Mouse (Mus musculus) ES-CJ7 (cell line): ENCODE data around the gene Btbd11.

Experiments used
- DNase-seq: peaks from one replicate; pipeline ENCODE4 v3.0.0; 2011; ENCODE audit warnings: low read depth, low spot score

Gene Btbd11

DNA sequence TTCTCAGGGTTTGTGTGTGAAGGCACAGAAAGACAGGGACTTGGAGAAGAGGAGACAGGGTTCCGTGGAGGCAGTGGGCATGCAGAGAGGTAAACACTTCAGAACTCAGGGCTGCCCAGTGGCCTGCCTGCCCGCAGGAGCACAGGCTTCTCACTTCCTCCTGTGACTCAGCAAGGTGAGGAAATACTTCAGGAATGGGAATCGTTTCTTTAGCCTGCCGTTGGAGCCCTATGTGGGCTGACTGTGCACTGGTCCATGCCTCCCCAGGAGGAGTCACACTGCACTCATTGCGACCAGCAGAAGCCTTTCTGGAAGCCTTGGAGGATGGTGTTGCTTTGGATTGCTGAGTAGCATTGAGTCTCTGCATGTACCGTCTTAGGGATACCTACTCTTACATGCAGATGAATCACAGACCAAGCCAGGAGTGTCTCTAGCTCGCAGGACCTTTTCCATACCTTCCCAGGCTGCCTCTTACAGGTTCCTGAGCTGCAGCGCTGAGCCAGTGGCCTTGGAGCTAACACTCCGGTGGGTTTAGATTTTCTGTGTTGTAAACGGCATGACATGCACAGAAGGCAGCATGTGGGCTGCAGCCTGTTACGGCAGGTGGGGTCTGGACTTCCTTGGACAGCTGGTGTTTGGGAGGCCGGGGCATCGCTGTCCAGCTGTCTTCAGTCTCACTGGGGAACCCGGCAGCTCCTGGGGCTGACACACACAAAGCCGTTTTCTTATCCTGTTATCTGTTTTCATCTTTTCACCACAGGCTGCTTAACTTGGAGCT is 34.4 kb downstream of the Btbd11 start:
- no peak for DNase-seq

DNA sequence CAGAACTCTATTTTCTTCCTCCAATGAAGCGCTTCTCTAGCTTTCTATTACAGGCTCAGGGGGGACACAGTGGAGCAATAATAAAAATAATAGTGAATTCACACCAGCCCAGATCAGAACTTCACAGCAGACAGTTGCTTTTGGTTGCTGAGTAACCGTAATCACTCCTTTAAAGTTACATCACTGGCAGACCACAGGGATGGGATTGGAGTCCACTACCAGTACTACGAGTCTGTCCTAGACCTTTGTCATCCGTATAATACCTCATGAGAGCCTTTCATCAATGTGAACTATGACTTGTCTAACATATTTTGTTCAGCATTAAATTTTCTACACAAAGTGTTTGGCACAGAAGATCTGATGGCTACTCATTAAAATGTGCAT is 35.0 kb downstream of the Btbd11 start:
- no peak for DNase-seq

DNA sequence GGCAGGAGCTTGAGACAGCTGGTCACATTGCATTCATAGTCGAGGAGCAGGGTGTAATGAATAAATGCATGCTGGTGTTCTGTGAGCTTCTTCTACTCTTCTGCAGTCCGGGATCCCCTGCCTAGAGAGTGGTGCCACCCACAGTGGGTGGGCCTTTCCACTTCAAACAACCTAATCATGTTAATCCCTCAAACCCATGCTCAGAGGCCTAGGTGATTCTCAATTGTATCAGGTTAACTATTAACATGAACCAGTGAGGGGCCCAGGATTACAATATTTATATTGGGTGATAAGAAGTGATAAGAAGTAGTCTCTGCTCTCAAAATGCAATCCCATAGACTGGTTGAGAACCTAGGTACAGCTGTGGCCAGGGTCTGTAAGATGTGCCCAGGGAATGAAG is 39.1 kb downstream of the Btbd11 start:
- no peak for DNase-seq

DNA sequence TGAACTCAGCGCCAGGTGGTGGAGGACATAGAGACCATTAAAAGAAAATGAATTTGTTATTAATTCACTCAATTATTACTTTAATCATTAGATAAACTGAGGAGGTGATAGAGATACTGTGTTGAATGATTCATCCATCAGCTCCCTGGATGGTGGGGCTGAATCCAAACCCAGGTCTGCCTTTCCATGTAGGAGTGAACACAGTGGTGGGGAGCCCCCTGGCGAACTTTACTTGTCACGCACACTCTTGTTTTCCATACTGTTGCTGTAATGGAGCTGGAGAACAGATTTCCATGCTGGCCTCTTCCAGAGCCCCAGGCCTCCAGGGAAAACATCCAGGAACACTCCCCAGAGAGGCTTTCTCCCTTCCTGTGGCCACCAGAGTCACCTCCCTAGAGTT is 50.6 kb downstream of the Btbd11 start:
- DNase-seq: no peak

DNA sequence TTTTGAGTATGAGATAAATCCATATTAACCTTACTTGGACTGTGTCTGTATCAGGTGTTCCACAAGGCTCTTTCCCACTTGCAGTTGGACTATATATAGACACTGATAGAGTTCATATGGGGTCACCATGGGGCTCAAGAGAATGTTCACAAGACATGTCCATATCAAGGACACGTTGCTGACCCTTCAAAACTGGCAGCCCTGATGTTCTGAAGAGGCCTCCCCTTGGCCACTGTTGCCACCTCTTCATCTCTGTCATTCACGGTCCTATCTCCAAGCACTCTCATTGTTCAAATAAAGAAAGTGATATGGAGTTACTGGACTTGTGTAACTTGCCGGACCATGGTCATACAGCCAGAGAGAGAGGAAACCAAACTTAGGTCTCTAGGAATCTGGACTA is 56.8 kb downstream of the Btbd11 start:
- DNase-seq: no peak

DNA sequence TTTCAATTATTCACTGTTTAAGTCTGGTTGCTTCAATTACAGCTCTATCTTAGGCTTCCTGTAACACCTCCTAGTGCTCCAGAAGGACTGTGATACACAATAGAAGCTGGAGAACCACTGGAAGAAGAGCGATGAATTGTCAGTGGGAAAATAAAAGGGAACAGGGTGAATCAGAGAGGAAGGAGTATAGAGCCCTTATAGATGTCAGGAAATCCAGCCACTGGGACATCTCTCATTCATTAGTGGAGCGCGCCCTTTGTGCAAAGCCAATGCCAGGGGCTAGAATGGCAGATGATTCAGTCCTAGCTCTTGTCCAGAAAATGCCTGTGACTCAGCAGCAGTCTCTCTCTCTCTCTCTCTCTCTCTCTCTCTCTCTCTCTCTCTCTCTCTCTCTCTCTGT is 59.3 kb downstream of the Btbd11 start:
- DNase-seq: no peak

DNA sequence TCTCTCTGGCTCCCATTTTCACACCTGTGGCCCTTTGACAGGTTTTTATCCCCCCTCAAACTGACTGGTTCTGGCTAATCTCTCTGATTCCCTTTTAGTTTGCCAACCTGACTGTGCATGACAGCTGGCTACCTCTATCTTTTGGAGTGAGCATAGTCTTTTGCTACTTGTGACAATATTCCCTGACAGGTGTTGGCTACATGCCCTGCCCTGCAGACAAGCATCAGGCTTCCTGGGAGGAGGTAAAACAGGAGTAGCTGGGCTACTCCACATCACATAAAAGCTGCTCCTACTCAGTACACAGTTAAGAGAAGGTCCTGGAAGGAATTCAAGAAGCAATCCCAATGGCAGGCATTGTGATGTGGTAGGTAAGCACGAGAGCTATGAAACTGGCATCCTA is 60.1 kb downstream of the Btbd11 start:
- no peak for DNase-seq

DNA sequence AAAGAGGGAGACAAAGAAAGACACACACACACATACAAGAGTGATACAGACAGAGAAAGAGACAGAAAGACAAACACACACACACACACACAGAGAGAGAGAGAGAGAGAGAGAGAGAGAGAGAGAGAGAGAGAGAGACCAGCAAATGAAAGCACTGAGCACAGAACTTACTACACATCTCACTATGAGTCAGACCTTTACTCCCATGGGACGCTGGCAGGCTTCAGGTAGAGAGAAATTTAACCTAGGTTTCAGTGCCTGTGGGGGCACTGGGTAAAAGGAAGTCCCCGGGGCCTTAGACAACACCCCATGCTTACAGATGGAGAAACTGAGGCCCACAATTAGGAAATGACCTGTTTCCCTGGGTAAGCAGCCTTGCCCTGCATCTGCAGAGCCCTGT is 61.3 kb downstream of the Btbd11 start:
- no peak for DNase-seq

DNA sequence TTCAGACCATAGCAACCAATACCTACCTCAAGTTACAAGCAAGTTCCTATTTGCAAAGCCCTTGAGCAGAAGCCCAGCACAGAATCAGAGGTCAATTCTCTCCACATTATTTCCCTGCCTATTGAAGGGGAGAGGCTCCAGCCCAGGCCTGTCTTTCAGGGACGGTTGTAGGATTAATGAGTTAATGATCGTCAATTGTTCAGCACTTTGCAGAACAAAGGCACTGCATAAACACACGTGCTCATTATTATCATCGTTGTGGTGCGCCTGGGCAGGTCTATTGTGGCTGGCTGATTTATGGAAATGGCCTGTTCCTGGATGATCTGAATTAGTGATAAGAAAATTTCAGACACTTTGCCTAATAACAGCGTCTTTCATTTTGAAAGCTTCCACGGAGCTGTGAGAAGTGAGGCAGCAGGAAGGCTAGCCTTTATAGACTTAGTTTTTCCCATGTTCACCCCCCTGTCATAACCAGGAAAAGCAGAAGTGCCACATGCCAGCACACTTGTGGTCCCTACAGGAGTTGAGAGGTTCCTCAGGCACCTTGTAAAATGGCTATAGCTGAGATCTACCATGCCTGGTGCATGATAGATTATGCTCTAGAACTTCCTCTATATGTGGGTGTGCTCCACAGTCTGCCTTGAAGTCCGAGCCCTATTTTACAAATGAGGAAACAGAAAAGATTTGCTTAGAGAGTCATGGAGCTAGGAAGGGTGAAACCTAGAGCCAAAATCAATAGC is 65.2 kb downstream of the Btbd11 start:
- DNase-seq: peak; percentile 91

DNA sequence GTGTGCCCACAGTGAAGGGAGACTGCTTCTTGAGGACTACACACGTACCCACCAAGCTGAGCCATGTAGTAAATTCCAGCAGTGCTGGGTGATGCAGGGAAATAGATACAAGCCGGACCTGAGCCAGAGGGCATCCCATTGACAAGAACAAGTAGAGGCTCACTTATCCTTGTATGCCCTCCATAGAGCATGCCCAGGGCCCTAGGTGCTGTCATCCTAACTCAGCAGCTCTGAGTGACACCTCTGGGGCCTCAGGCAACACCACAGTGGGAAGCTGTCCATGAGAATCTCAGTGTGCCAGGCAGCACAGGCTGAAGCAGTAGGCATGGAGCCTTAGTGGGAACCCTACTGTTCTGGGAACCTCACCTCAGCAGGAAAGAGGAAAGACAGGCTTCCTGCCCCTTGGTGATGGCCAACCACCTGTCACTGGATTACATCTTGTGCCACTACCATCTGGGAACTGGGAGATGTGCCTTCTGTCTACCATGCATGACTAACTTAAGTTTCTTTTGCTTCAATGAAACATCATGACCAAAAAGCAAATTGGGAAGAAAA is 66.7 kb downstream of the Btbd11 start:
- DNase-seq: no peak

DNA sequence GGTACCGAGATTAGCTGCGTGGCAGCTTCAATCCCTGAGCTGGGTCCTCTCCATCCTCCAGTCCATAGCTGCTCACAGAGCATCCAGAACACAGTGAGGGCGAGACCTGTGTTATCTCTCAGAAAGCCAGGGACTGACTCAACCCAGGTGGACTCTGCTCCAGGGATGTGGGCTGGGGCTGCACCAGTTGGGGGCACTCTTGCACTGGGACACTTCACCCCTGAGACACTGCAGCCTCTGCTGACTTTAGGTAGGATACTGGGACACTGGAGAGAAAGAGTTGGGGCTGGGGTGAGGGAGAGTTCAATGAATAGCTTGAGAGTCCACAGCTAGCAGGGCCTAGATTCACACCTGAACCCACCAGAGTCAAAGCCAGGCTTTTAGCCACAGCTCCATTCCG is 69.4 kb downstream of the Btbd11 start:
- DNase-seq: peak; percentile 84

DNA sequence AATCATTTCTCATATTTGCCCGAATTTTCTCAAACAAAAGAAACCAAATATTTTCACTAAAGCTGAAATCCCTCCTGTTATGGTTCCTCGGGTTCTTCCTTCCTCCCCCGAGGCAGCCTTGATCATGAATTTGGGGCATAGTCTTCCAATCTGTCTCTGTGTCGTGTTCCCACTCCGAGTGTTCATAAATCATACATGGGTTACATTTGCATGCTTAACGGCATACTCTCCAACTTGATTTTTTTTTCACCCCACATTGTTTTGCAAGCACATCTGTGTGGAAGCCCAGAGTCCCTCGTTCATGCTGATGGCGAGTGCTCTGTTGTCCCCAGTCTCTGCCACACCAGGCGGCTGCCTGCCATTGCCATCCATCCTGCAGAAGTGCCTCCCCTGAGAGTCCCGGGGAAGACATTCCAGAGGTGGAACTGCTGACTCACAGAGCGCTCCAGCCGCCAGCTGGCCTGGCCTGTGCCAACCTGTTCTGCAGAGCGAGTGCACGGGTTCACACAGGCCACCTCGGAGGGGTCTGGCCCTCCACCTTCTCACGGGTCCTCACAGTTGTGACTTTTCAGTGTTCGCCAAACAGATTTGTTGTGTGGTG is 72.2 kb downstream of the Btbd11 start:
- DNase-seq: peak; percentile 55

DNA sequence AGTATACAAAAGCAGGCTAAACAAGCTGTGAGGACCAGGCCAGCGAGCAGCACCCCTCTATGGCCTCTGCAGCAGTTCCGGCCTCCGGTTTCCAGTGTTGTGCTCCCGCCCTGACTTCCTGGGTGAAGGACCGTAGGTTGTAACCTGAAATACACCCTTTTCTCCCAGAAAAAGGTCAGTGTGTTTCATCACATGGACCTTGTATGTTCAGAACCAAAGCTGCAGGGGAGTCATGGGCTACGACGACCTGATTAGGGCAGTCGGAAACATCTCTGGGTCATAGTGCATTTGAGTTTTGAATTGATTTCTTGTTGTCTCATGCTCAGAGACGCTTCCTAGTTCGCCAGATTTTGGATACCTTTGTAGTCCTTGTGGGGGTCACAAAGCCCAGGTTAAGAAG is 74.1 kb downstream of the Btbd11 start:
- DNase-seq: no peak

DNA sequence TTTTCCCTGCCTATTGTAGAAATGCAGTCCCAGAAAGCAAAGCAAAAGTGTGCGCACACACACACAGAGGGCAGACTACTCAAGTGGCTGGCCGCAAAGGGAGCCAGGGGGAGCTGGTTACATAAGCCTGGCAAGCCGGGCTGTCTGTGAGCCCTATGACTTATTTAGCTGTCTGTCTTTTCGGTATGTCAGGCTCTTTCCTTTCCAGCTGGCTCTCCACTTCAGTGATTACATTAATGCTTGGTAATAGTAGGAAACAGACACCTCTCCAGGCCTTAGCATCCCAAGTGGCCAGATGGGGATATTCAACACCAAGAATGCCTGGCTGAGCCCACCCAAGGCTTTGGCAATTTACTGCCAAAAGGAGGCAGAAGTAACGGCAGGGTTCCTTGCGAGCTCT is 77.5 kb downstream of the Btbd11 start:
- DNase-seq: no peak

DNA sequence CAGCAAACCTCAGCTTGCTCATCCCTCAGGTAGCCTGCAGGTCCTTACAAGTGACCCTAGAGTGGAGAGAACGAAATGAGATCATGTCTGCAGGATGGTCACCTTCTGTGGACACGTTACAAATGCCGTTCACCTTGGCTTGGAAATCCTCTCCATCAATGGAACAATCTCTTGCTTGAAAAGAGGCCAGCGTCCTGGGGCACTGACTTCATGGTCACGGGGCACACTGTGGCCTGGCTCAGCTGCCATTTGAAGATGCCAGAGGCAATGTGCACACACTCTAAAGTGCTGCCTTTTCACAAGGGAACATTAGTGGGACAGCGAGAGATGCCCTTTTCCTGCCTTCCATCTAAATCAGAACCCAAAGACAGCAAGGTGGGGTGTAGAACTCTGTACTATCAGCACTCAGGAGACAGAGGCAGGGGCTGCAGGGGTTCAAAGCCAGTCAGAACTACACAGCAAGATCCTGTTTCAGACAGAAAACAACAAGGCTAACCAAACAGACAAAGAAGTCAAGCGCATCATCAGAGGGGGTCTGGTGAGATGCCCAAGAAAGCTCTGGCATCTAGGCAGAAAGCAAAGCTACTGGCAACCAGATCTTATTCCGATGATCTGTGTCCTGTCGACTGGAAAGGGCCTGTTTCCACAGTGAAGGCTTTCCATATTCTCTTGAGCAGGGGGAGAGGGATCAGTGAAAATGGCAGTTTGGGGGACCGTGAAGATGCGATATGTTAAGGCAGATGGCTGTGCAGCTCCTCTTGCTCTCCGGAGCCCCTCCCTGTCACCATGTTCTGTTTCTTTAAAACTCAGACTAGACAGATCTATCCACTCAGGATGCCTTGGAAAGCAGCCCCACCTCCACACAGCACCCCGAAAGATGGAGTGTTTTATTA is 79.1 kb downstream of the Btbd11 start:
- DNase-seq: no peak

DNA sequence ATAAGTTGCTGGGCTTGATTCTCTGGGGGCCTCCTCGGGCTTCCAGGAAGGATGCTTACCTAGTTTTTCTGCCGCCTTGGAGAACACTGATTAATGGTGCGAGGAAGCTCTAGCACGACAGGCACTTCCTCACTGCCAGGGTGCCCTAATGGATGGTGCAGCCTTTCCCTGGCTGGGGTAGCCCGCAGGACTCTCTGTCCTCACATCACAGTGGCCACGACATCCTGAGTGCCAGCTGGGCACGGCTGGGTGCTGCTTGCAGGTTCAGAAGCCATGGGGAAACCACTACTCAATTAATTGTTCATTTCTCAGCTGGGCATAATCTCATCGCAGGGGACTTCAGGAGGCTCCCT is 79.8 kb downstream of the Btbd11 start:
- no peak for DNase-seq

DNA sequence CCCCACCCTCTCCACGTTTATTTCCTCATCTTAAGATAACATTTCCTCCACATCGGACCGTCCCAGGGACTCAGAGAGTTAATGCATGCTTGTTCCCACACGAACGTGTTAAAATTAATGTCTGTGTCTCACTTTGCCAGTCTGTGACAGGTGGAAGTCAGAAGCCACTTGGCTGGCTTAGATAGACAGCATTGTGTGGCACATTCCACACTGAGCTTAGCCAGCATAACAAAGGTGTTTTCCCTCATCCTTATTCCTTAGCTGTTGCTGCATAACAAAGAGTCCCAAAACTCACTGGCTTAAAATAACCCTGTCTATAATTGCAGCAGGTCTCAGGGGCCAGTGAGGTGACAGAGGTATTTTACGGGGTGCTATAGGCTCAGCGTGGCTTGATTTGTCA is 80.8 kb downstream of the Btbd11 start:
- DNase-seq: peak; percentile 25

DNA sequence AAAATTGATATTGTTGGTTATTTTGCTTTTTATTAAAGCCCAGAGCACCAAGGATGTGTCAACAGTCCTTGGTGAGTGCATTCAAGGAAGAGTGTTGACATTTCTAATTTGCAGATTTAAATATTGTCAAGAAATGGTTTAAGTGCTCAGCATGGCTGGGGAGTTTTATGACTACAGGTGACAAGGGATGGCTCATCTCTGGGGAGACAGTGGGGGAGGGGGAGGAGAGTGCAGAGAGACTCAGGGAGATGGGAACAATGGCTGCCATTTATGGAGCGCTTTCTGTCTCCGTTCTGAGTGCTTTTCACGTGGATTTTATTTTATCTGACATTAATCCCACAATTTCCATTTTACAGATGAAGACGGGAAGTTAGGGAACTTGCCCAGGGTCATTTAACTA is 81.9 kb downstream of the Btbd11 start:
- DNase-seq: no peak

DNA sequence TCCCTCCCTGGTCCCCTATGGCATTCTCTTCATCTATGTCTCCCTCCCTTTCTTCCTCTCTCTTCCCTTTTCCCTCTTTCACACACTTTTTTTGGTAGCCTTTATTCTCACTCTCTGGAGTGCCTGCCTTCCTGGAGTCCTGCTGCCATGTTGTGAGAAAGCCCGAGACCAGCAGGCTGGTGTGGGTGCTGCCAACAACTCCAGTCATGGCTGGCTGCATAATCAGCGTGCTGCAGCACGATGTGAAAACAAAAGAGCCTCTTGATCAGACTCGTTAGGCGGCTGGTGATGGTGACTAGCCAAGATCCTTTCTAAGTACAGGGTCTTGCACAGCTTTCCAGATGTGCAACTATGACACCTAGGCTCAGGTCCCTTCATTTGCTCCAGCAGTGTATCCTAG is 82.7 kb downstream of the Btbd11 start:
- DNase-seq: no peak

DNA sequence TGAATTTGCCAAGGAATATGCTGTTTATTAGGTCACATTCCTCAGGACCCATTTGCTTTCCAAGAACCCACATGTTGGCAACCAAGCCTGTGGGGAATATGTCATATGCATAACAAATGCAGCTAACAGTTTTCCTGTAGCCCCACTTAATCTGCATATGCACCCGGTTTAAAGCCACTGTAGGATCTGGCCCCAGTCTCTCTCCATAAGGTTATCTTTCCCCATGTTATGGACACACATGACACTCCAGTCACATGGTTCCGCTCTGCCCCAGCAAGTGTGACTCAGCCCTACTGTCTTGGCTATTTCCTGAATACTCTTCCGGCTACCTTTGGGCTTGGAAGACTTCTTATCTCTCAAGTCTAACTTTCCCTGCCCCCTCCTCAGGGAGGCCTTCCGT is 86.7 kb downstream of the Btbd11 start:
- DNase-seq: no peak

DNA sequence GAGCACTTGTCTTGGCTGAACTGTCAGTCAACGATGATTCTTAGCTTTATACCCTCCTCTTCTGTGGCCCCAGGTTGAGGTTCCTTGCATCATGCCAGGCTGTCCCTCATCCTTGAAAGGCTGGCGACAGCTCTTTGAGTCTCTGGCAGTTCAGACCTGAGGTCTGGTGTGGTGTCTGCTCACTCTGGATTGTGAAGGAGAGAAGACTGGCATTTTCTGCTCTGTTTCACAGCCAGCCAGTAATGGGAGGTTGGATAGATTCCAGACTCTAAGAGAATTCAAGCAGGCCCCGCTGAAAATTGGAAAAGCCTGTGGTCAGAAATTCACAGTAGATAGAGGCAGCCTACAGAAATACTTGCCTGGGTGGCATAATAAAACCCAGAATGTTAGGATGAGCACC is 87.3 kb downstream of the Btbd11 start:
- no peak for DNase-seq
